Mouse (Mus musculus) lung, embryonic 14.5 days (tissue): ENCODE results near the gene Atat1. TPM values are rescaled to one million over a fixed set of nuclear protein-coding genes. Genes with fewer than 3 reads are reported as not detected.
A peak's percentile ranks its signal among the peaks of the same experiment; 100 is the strongest.

Experiments used
- ATAC-seq: fragments of 200-750 bp; cut with Nextera tagmentation; 2 replicates; pipeline ENCODE4 v1.8.0; 2017; ENCODE audit warnings: mild to moderate bottlenecking, moderate TSS enrichment, moderate library complexity; ENCODE audit not compliant: insufficient read depth
- DNase-seq: peaks from one replicate; pipeline ENCODE4 v3.0.0-alpha.2; 2015
- H3K27ac ChIP-seq: fragments of 300-500 bp; sonication (generic); 2 replicates; pipeline ENCODE4 v1.5.1; 2014; ENCODE audit warnings: low read depth, mild to moderate bottlenecking, moderate library complexity
- H3K27me3 ChIP-seq: fragments of 300-500 bp; sonication (generic); 2 replicates; pipeline ENCODE4 v1.6.1; 2014; ENCODE audit warnings: low read length, control low read depth; ENCODE audit not compliant: insufficient read depth
- H3K36me3 ChIP-seq: fragments of 300-500 bp; sonication (generic); 2 replicates; pipeline ENCODE4 v1.6.1; 2014; ENCODE audit warnings: control low read depth; ENCODE audit not compliant: insufficient read depth
- H3K4me1 ChIP-seq: fragments of 300-500 bp; sonication (generic); 2 replicates; pipeline ENCODE4 v1.6.1; 2014; ENCODE audit warnings: antibody characterized with exemption, control low read depth; ENCODE audit not compliant: insufficient read depth
- H3K4me2 ChIP-seq: fragments of 300-500 bp; sonication (generic); 2 replicates; pipeline ENCODE4 v1.6.1; 2014; ENCODE audit warnings: mild to moderate bottlenecking
- H3K4me3 ChIP-seq: fragments of 300-500 bp; sonication (generic); 2 replicates; pipeline ENCODE4 v1.5.1; 2014; ENCODE audit warnings: low read depth, low read length
- H3K9ac ChIP-seq: fragments of 300-500 bp; sonication (generic); 2 replicates; pipeline ENCODE4 v1.6.1; 2014
- H3K9me3 ChIP-seq: fragments of 300-500 bp; sonication (generic); 2 replicates; pipeline ENCODE4 v1.6.1; 2016; ENCODE audit warnings: low read depth, low read length, control low read depth
- CTCF ChIP-seq: IDR thresholded peaks from 2 replicates; pipeline ENCODE4 v1.5.1; 2016; ENCODE audit warnings: antibody characterized with exemption, low read depth
- WGBS: fragments of 180-500 bp; shearing (Covaris S2); extraction: QIAGEN DNeasy Blood & Tissue Kit; methylation state at CpG from one replicate; pipeline ENCODE4 v1.1.7; 2014; 5-methylcytosine and 5-hydroxymethylcytosine counted together
- polyA plus RNA-seq: library from polyadenylated mRNA; unstranded; fragments of >200 nt; fragmentation: Nextera tagmentation; extraction: Ambion mirVana; gene quantifications from 2 replicates; pipeline ENCODE4 v1.2.1, GENCODE M21; 2014

Atat1 gene
- polyA plus RNA-seq, 1 experiment from 2014 or later = 77.9 TPM

- peak within 1 kb of the TSS; percentile 80 for H3K9ac ChIP-seq
- H3K36me3 ChIP-seq = peaks cover 51% of the 10 kb centered on the region
- H3K27ac ChIP-seq = peak within 1 kb of the TSS; percentile 75
- peak within 1 kb of the TSS; percentile 79 for H3K4me3 ChIP-seq
- peak within 1 kb of the TSS; percentile 94 for H3K4me2 ChIP-seq
- H3K9me3 ChIP-seq = no peaks in the 10 kb centered on the region
- ATAC-seq = peak; percentile 91
- H3K4me1 ChIP-seq = no peaks in the 10 kb centered on the region
- no peak for TF ChIP-seq CTCF
- under 1% methylated on average over 80 of the region's 86 CpGs for WGBS
- peak; percentile 97 for DNase-seq
- H3K27me3 ChIP-seq = no peaks in the 10 kb centered on the region
Observed at GRCm38 (mm10) chr17:35896781-35897643, 12.9 kb downstream of the Atat1 start, which contains the start of gene 2310061I04Rik. Gene 2310061I04Rik, minus strand, starts transcription at chr17:35897431.

- Histone ChIP-seq H3K27ac (no peak overlapping the region), H3K4me1 (no peaks in the 10 kb centered on the region), H3K27me3 (no peaks in the 10 kb centered on the region), H3K9me3 (no peaks in the 10 kb centered on the region), H3K4me3 (no peak overlapping the region), H3K4me2 (no peak overlapping the region), H3K9ac (no peak overlapping the region), H3K36me3 (peaks cover 94% of the 10 kb centered on the region)
- WGBS = 89% methylated on average over 13 of the region's 17 CpGs
- no peak for TF ChIP-seq CTCF
- DNase-seq = no peak
- ATAC-seq = no peak
Observed at GRCm38 (mm10) chr17:35887725-35888124, 22.1 kb downstream of the Atat1 start.

- no peaks in the 10 kb centered on the region for H3K9me3 ChIP-seq
- 94% methylated on average over 14 of the region's 14 CpGs for WGBS
- no peak overlapping the region for H3K4me2 ChIP-seq
- DNase-seq (no peak), ATAC-seq (no peak)
- H3K4me1 ChIP-seq = 0 out of 2 replicates have a peak, but pooled peaks cover 5% of the 10 kb centered on the region
- no peaks in the 10 kb centered on the region for H3K27me3 ChIP-seq
- TF ChIP-seq CTCF = no peak
- H3K9ac ChIP-seq = no peak overlapping the region
- H3K36me3 ChIP-seq = peaks cover 69% of the 10 kb centered on the region
- no peak overlapping the region for H3K27ac ChIP-seq
- no peak overlapping the region for H3K4me3 ChIP-seq
Observed at GRCm38 (mm10) chr17:35883777-35884176, 26.1 kb downstream of the Atat1 start.

- ATAC-seq = no peak
- DNase-seq = no peak
- H3K4me2 ChIP-seq = no peak overlapping the region
- 0 out of 2 replicates have a peak, but pooled peaks cover 5% of the 10 kb centered on the region for H3K4me1 ChIP-seq
- TF ChIP-seq CTCF = no peak
- peaks cover 61% of the 10 kb centered on the region for H3K36me3 ChIP-seq
- 90% methylated on average over 17 of the region's 17 CpGs for WGBS
- H3K9me3 ChIP-seq = no peaks in the 10 kb centered on the region
- no peak overlapping the region for H3K9ac ChIP-seq
- H3K27ac ChIP-seq = no peak overlapping the region
- no peaks in the 10 kb centered on the region for H3K27me3 ChIP-seq
- H3K4me3 ChIP-seq = no peak overlapping the region
Observed at GRCm38 (mm10) chr17:35882924-35883323, 27.0 kb downstream of the Atat1 start.

GRCm38 (mm10) chr17:35879245-35880057 lies 30.4 kb downstream of the Atat1 start, which contains the start of gene Dhx16:
Gene Dhx16, plus strand, starts transcription at chr17:35879819.
- peaks cover 54% of the 10 kb centered on the region for H3K36me3 ChIP-seq
- H3K4me1 ChIP-seq = 0 out of 2 replicates have a peak, but pooled peaks cover 5% of the 10 kb centered on the region
- DNase-seq (peak; percentile 98), ATAC-seq (peak; percentile 91)
- peak within 1 kb of the TSS; percentile 73 for H3K4me2 ChIP-seq
- peak within 1 kb of the TSS; percentile 83 for H3K9ac ChIP-seq
- H3K27ac ChIP-seq = peak within 1 kb of the TSS; percentile 52
- TF ChIP-seq CTCF = peak; percentile 85
- no peaks in the 10 kb centered on the region for H3K9me3 ChIP-seq
- H3K4me3 ChIP-seq = peak within 1 kb of the TSS; percentile 93
- WGBS = 6% methylated on average over 66 of the region's 66 CpGs
- no peaks in the 10 kb centered on the region for H3K27me3 ChIP-seq

GRCm38 (mm10) chr17:35874721-35875120 lies 35.2 kb downstream of the Atat1 start:
- 86% methylated on average over 6 of the region's 6 CpGs for WGBS
- peaks cover 46% of the 10 kb centered on the region for H3K36me3 ChIP-seq

More at GRCm38 (mm10) chr17:35874721-35875120, 35.2 kb downstream of the Atat1 start:
- Histone ChIP-seq H3K4me2 (no peak overlapping the region), H3K27ac (no peak overlapping the region), H3K4me1 (peaks cover 5% of the 10 kb centered on the region; the same call in 1 of the 2 replicates), H3K9ac (no peak overlapping the region), H3K9me3 (no peaks in the 10 kb centered on the region), H3K4me3 (no peak overlapping the region), H3K27me3 (no peaks in the 10 kb centered on the region)
- no peak for TF ChIP-seq CTCF
- ATAC-seq = no peak
- no peak for DNase-seq
